Mouse (Mus musculus): ENCODE results near the gene Tatdn3.

DNA sequence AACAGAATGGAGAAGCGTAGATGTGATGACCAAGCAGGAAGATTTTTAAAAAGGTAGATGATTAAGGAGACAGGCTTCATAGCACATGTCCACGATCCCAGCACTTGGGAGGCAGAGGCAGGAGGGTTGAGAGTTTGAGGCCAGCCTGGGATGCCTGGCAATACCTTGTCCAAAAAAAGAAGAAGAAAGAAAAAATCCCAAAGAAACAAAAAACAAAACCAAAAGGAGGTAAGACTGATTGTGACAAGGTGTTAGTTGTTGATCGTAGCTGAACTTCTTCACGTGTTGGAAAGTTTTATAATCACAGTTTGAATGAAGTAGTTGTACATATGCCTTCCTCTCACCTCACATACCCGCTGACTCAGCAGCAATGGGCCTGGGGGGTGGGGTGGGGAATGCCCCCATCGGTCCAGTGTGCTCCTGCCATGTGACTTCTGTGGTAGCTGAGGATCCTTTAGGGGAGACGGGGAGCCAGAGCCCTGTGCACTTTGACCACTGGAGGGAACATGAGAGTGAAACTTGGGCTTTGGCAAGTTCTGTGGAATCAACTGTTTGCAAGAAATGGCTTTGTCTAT, 23.7 kb upstream of the Tatdn3 start:
- TF ChIP-seq POLR2A (IDR thresholded peaks at IDR 0.05; ENCODE audit: insufficient read length, low read depth) (no peak), POLR2AphosphoS2 (IDR thresholded peaks at IDR 0.05; ENCODE audit: insufficient read length, low read depth) (no peak), CEBPB (IDR thresholded peaks at IDR 0.05; ENCODE audit: insufficient read depth, poor library complexity, severe bottlenecking) (no peak), E2F4 (IDR thresholded peaks at IDR 0.05; ENCODE audit: insufficient read depth) (no peak), MYOG (IDR thresholded peaks at IDR 0.05; ENCODE audit: control insufficient read depth in 1 of 3, insufficient read depth in 1 of 3, insufficient read length in 2 of 3, low read depth in 2 of 3) (no peak), TCF12 (IDR thresholded peaks at IDR 0.05; ENCODE audit: insufficient read depth, poor library complexity, severe bottlenecking) (no peak), USF1 (IDR thresholded peaks at IDR 0.05; ENCODE audit: low read depth) (no peak), MAX (IDR thresholded peaks at IDR 0.05; ENCODE audit: low read depth) (no peak), MYOD1 (IDR thresholded peaks at IDR 0.05; ENCODE audit: control insufficient read depth in 1 of 3, insufficient read length in 2 of 3, low read depth in 2 of 3) (no peak), TCF3 (IDR thresholded peaks at IDR 0.05; ENCODE audit: insufficient read length, low read depth) (no peak), SRF (IDR thresholded peaks at IDR 0.05; ENCODE audit: control insufficient read depth, insufficient read length, low read depth) (no peak)
